7 mouse cellular contexts compared by ENCODE assay signal in the genomic region with DNA sequence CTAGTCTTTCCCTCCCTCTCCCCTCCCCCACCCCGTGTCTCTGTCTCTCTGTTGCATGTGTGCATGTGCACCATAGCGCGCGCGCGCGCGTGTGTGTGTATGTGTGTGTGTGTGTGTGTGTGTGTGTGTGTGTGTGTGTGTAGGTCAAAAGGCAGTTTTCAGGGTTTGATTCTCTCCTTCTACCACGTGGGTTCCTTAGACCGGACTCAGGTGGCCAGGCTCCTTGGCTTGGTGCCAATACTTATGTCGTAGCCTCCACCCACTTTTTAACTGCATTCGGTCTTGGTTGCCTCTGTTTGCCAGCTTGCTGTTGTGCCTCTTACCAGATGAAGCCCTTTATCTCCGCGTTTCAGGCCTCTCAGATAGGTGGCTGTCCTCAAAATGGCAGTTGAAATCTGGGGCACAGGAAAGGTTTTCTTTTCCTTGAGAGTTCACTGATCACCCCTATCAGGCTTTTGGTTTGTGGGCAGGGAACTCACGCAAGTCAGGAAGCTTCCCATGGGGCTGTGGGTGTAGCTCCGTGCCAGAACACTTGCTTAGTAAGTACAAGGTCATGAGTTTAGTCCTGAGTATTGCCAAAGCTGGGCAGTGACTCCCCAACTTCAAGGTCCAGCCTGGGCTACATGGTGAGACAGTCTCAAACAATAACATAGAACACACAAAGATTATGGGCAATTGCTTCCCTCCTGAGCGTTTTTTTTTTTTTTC. TPM values are rescaled to one million over a fixed set of nuclear protein-coding genes. Genes with fewer than 3 reads are reported as not detected.
DNase-seq lines count a peak whose midpoint lies in the region; ATAC-seq lines count a peak whose summit lies in the region.

No protein-coding gene starts in this region.

- 40% methylated on average over 17 of the region's 17 CpGs for WGBS in embryonic facial prominence, embryonic 12.5 days

- no peak overlapping the region for H3K9ac ChIP-seq in embryonic facial prominence, embryonic 12.5 days

- H3K4me3 ChIP-seq in embryonic facial prominence, embryonic 12.5 days, result no peak overlapping the region

- H3K36me3 ChIP-seq in embryonic facial prominence, embryonic 12.5 days, result no peaks in the 10 kb centered on the region

- H3K27me3 ChIP-seq in embryonic facial prominence, embryonic 12.5 days, result peaks cover 58% of the 10 kb centered on the region

- H3K27ac ChIP-seq in embryonic facial prominence, embryonic 12.5 days, result no peak overlapping the region

- H3K4me2 ChIP-seq in embryonic facial prominence, embryonic 12.5 days (replicated peaks), result peak overlapping the region; percentile 31

- peaks cover 28% of the 10 kb centered on the region for H3K4me1 ChIP-seq in embryonic facial prominence, embryonic 12.5 days

- peak; percentile 35 for DNase-seq in thymus, postnatal 14 days
- no peak for DNase-seq in thymus, postnatal 36 days
- peak; percentile 84 for DNase-seq in kidney, postnatal 14 days
- peak; percentile 54 for DNase-seq in naive thymus-derived CD4-positive, alpha-beta T cell, adult 2 months (ENCODE audit: low read depth)
- DNase-seq in cerebellum, postnatal 25 days, result no peak

- no peaks in the 10 kb centered on the region for H3K9me3 ChIP-seq in embryonic facial prominence, embryonic 12.5 days

- no peak for ATAC-seq in embryonic facial prominence, embryonic 12.5 days (ENCODE audit: insufficient number of reproducible peaks, insufficient read depth, low FRiP score, low TSS enrichment)
- ATAC-seq in erythroblast, adult 5-6 weeks (replicated peaks; ENCODE audit: low FRiP score, poor library complexity, severe bottlenecking), result no peak

RNA-seq across cellular contexts. Expression of a gene that starts 1.7 kb away (rescaled TPM):
- 8.8 and 11.3 TPM in 2 replicates for polyA plus RNA-seq in embryonic facial prominence, embryonic 12.5 days (2016; fragmentation: Nextera tagmentation; extraction: Ambion mirVana)
- not detected in 2 replicates for total RNA-seq in erythroblast, adult 5-6 weeks (2015; ENCODE audit: low replicate concordance)
- total RNA-seq in erythroblast, adult 5-6 weeks (2017; ENCODE audit: low replicate concordance), result not detected in 2 replicates

RNA-seq across cellular contexts. Expression of a gene that starts 13.7 kb away (rescaled TPM):
- 1.7 and 1.9 TPM in 2 replicates for polyA plus RNA-seq in embryonic facial prominence, embryonic 12.5 days (2016; fragmentation: Nextera tagmentation; extraction: Ambion mirVana)
- total RNA-seq in erythroblast, adult 5-6 weeks (2015; ENCODE audit: low replicate concordance), result 1.0 and 1.9 TPM in 2 replicates
- total RNA-seq in erythroblast, adult 5-6 weeks (2017; ENCODE audit: low replicate concordance), result 0.56 TPM in 1 of 2 replicates, not detected in the other

RNA-seq across cellular contexts. Expression of a gene that starts 31.9 kb away (rescaled TPM):
- polyA plus RNA-seq in embryonic facial prominence, embryonic 12.5 days (2016; fragmentation: Nextera tagmentation; extraction: Ambion mirVana), result not detected in 2 replicates
- total RNA-seq in erythroblast, adult 5-6 weeks (2015; ENCODE audit: low replicate concordance), result not detected in 2 replicates
- total RNA-seq in erythroblast, adult 5-6 weeks (2017; ENCODE audit: low replicate concordance), result 0.43 TPM in 1 of 2 replicates, not detected in the other

RNA-seq across cellular contexts. Expression of a gene that starts 37.7 kb away (rescaled TPM):
- 0.23 and 0.38 TPM in 2 replicates for polyA plus RNA-seq in embryonic facial prominence, embryonic 12.5 days (2016; fragmentation: Nextera tagmentation; extraction: Ambion mirVana)
- 2.7 and 3.1 TPM in 2 replicates for total RNA-seq in erythroblast, adult 5-6 weeks (2015; ENCODE audit: low replicate concordance)
- 1.2 and 3.6 TPM in 2 replicates for total RNA-seq in erythroblast, adult 5-6 weeks (2017; ENCODE audit: low replicate concordance)

RNA-seq across cellular contexts. Expression of a gene that starts 59.7 kb away (rescaled TPM):
- not detected in 2 replicates for polyA plus RNA-seq in embryonic facial prominence, embryonic 12.5 days (2016; fragmentation: Nextera tagmentation; extraction: Ambion mirVana)
- total RNA-seq in erythroblast, adult 5-6 weeks (2015; ENCODE audit: low replicate concordance), result not detected in 2 replicates
- not detected in 2 replicates for total RNA-seq in erythroblast, adult 5-6 weeks (2017; ENCODE audit: low replicate concordance)

Comparison
In these comparisons a context has a peak if more than half of its experiments do, and no peak if none do; other contexts are left out.
1. DNase-seq: peak in thymus, postnatal 14 days (single experiment), kidney, postnatal 14 days (single experiment) and naive thymus-derived CD4-positive, alpha-beta T cell, adult 2 months (single experiment); none in thymus, postnatal 36 days (0 of 2) and cerebellum, postnatal 25 days (0 of 2).